Mouse (Mus musculus): ENCODE data around the gene Ampd1. TPM values are rescaled to one million over a fixed set of nuclear protein-coding genes. Genes with fewer than 3 reads are reported as not detected.

Ampd1 gene
- total and polyA plus RNA-seq, 3 experiments = 0.08 to 0.18 TPM; not detected in 1

DNA sequence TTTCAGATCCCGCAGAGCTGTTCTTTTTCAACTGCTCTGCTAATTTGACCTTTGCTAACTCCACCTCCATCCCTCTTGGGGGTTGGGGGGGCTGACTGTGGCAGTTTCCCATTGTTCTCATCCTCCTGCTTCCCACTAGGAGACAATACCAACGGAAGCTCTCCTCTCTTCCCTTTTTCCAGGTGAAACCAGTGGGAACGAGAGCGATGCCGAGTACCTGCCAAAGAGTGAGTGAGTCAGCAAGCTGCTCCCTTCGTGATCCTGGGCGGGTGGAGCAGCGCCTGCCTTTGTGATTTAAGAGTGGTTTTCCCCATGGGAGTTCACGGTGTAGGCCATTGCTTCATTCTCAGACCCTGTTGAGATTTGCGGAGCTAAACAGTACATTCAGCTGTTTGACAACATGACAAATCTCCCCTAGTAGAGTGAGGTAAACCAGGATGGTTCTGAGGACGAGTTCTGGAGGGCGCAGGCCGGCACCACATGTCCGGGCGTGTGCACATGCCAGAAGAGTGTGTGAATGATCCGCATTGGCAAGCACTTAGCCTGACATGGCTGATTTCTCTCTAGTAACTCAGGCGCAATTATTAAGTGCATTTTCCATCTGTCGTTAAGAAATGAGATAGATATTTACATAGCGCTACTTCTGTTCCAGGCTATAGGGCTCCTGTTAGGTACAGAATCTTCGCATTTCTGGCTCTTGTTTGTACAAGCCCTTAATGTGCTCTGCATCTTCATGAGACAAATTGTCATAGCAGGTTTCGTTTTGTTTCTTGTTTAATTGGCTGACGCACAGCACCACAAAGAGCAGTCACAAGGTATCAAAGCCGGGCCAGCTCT is 72.7 kb downstream of the Ampd1 start:
- Histone ChIP-seq H3K4me1 (ENCODE audit: control insufficient read depth in 1 of 2, insufficient read depth in 2 of 2, low read length in 2 of 2) (peaks cover 0 to 4% of the 10 kb centered on the region in 2 experiments; a peak in 2 of 4 replicates), H3K79me2 (ENCODE audit: control insufficient read depth, insufficient read depth, low read length, poor library complexity) (no peaks in the 10 kb centered on the region), H3K27me3 (ENCODE audit: control insufficient read depth in 1 of 2, insufficient read depth in 2 of 2, low read length in 2 of 2) (no peaks in the 10 kb centered on the region), H3K4me3 (ENCODE audit: control insufficient read depth in 1 of 2, insufficient read depth in 1 of 2, low read depth in 2 of 2, low read length in 2 of 2) (no peak overlapping the region), H3K36me3 (ENCODE audit: control insufficient read depth in 1 of 2, insufficient read depth in 2 of 2, low read length in 2 of 2) (peaks cover 0 to 5% of the 10 kb centered on the region in 2 experiments; a peak in 2 of 4 replicates), H3K9me3 (replicated peaks; ENCODE audit: insufficient read depth, low read length) (no peaks in the 10 kb centered on the region), H3K27ac (ENCODE audit: control insufficient read depth, low read depth, low read length) (no peak overlapping the region), H3K9ac (ENCODE audit: control insufficient read depth, low read depth, low read length, poor library complexity, severe bottlenecking) (no peak overlapping the region)
- TF ChIP-seq ELF1 (IDR thresholded peaks at IDR 0.05; ENCODE audit: low read depth, low read length) (no peak), GATA1 (IDR thresholded peaks at IDR 0.05; ENCODE audit: low read depth, low read length) (no peak), KAT2A (conservative IDR thresholded peaks at IDR 0.05; ENCODE audit: low read depth, low read length) (no peak), ZMIZ1 (IDR thresholded peaks at IDR 0.05; ENCODE audit: low read depth, low read length) (no peak), MAFK (IDR thresholded peaks at IDR 0.05; ENCODE audit: borderline replicate concordance, low read depth, low read length) (no peak), POLR2A (IDR thresholded peaks at IDR 0.05; ENCODE audit: control insufficient read depth in 1 of 2, insufficient read depth in 1 of 2, low read depth in 1 of 2, low read length in 2 of 2, poor library complexity in 1 of 2) (no peak), EP300 (IDR thresholded peaks at IDR 0.05; ENCODE audit: low read depth in 1 of 2, low read length in 2 of 2) (no peak), JUND (IDR thresholded peaks at IDR 0.05; ENCODE audit: low read depth, low read length) (no peak), POLR2AphosphoS5 (IDR thresholded peaks at IDR 0.05; ENCODE audit: borderline replicate concordance, low read depth, low read length) (no peak), RAD21 (IDR thresholded peaks at IDR 0.05; ENCODE audit: low read depth, low read length) (no peak), CHD2 (IDR thresholded peaks at IDR 0.05; ENCODE audit: low read length) (no peak), USF1 (IDR thresholded peaks at IDR 0.05; ENCODE audit: low read depth, low read length) (no peak), SIN3A (IDR thresholded peaks at IDR 0.05; ENCODE audit: low read length) (no peak), CHD1 (IDR thresholded peaks at IDR 0.05; ENCODE audit: low read depth, low read length) (no peak), USF2 (IDR thresholded peaks at IDR 0.05; ENCODE audit: borderline replicate concordance in 1 of 2, insufficient read depth in 1 of 2, low read depth in 1 of 2, low read length in 2 of 2) (no peak), ZC3H11A (IDR thresholded peaks at IDR 0.05; ENCODE audit: low read depth, low read length) (no peak), NELFE (IDR thresholded peaks at IDR 0.05; ENCODE audit: low read depth, low read length) (no peak)
- DNase-seq (ENCODE audit: low read depth, low spot score) = no peak

DNA sequence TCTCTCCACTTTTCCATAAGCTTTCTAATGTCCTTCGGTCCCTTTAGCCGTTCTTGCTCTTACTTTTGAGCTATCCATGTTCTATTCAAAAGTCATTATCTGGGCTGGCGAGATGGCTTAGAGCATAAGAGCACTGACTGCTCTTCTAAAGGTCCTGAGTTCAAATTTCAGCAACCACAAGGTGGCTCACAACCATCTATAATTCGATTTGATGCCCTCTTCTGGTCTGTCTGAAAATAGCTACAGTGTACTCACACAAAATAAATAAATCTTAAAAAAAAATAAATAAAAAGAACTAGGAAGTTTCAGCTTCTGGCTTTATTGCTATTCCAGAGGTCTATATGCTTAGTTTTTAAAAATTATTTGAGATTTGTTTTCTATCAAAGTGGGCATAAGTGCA is 74.0 kb downstream of the Ampd1 start:
- Histone ChIP-seq H3K27me3 (ENCODE audit: control insufficient read depth in 1 of 2, insufficient read depth in 2 of 2, low read length in 2 of 2) (no peaks in the 10 kb centered on the region), H3K9me3 (replicated peaks; ENCODE audit: insufficient read depth, low read length) (no peaks in the 10 kb centered on the region), H3K79me2 (ENCODE audit: control insufficient read depth, insufficient read depth, low read length, poor library complexity) (no peaks in the 10 kb centered on the region), H3K4me3 (ENCODE audit: control insufficient read depth in 1 of 2, insufficient read depth in 1 of 2, low read depth in 2 of 2, low read length in 2 of 2) (no peak overlapping the region), H3K4me1 (ENCODE audit: control insufficient read depth in 1 of 2, insufficient read depth in 2 of 2, low read length in 2 of 2) (no peaks in the 10 kb centered on the region), H3K36me3 (ENCODE audit: control insufficient read depth in 1 of 2, insufficient read depth in 2 of 2, low read length in 2 of 2) (no peaks in the 10 kb centered on the region), H3K9ac (ENCODE audit: control insufficient read depth, low read depth, low read length, poor library complexity, severe bottlenecking) (no peak overlapping the region), H3K27ac (ENCODE audit: control insufficient read depth, low read depth, low read length) (no peak overlapping the region)
- TF ChIP-seq HCFC1 (IDR thresholded peaks at IDR 0.05; ENCODE audit: low read depth, low read length) (no peak), UBTF (IDR thresholded peaks at IDR 0.05; ENCODE audit: borderline replicate concordance, insufficient read depth, low read depth, low read length) (no peak), SMC3 (IDR thresholded peaks at IDR 0.05; ENCODE audit: low read depth, low read length) (peak; percentile 48), CTCF (IDR thresholded peaks at IDR 0.05 in 2 of 3, conservative IDR thresholded peaks at IDR 0.05 in 1 of 3; ENCODE audit: control insufficient read depth in 1 of 3, insufficient read depth in 1 of 3, low read depth in 2 of 3, low read length in 3 of 3, poor library complexity in 1 of 3, severe bottlenecking in 1 of 3) (peak in 1 of 3 experiments; percentile 60; a peak in 2 of 6 replicates), TCF12 (IDR thresholded peaks at IDR 0.05; ENCODE audit: low read depth, low read length) (no peak), ZC3H11A (IDR thresholded peaks at IDR 0.05; ENCODE audit: low read depth, low read length) (peak; percentile 18; the same call in 1 of the 2 replicates), GATA1 (IDR thresholded peaks at IDR 0.05; ENCODE audit: low read depth, low read length) (no peak)
- DNase-seq (ENCODE audit: low read depth, low spot score) = no peak
